Mouse (Mus musculus): ENCODE measurements around the gene Gm11213. TPM values are rescaled to one million over a fixed set of nuclear protein-coding genes. Genes with fewer than 3 reads are reported as not detected.

Gene Gm11213
- total and polyA plus RNA-seq, 2 experiments from 2014 or later = not detected

DNA sequence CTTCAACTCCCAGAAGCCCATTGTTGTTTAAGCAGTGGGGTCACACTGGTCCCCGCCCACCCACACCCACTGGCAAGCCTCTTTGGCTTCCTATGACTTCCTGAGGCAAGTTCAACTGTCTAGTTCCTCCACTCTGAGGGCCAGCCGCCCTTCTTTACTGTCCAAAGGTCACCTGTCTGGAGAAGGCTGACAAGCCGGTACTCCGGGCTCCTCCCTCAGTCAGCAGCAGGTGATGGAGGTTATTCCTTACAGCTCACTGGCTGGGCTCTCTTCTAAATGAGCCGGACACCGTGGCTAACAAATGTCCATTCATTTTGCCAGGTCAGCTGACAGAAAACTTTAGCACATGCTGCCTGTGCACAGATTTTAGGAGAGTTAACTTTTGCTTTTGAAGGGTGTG lies 4.3 kb downstream of the Gm11213 start:
- no peaks in the 10 kb centered on the region for H3K9me3 ChIP-seq (ENCODE audit: low read length)
- no peak overlapping the region for H3K9ac ChIP-seq (replicated peaks; ENCODE audit: low read length)
- 78% methylated on average over 6 of the region's 6 CpGs for WGBS
- TF ChIP-seq CTCF (IDR thresholded peaks at IDR 0.05; ENCODE audit: low read depth) = no peak
- H3K27me3 ChIP-seq (ENCODE audit: insufficient read depth, low read length) = no peaks in the 10 kb centered on the region
- H3K27ac ChIP-seq = no peak overlapping the region
- ATAC-seq (no peak), DNase-seq (ENCODE audit: low spot score) (no peak)
- H3K36me3 ChIP-seq (ENCODE audit: insufficient read depth, low read length) = no peaks in the 10 kb centered on the region
- H3K4me3 ChIP-seq (ENCODE audit: low read length) = no peak overlapping the region
- H3K4me2 ChIP-seq (ENCODE audit: low read depth, low read length) = no peak overlapping the region
- H3K4me1 ChIP-seq (ENCODE audit: insufficient read depth, low read length) = no peaks in the 10 kb centered on the region

DNA sequence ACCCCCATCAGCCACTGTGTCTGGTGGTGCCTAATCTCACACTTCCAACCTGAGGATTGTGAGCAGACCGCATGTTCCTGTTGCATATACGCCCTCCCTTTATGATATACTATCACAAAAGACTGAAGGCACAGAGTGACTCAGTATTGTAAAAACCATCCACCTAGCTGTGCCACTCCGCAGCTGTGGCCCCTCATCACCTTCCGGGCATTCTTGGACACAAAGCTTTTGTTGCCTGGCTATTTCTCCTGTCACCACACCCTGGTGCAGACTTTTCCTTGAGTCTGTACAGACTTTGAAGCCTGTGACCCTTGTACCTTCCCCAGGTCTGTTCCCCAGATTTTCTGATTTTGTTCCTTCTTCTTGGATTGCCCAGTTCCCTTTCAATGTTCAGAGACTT lies 9.1 kb downstream of the Gm11213 start:
- Histone ChIP-seq H3K36me3 (ENCODE audit: insufficient read depth, low read length) (no peaks in the 10 kb centered on the region), H3K9me3 (ENCODE audit: low read length) (no peaks in the 10 kb centered on the region), H3K9ac (replicated peaks; ENCODE audit: low read length) (no peak overlapping the region), H3K27me3 (ENCODE audit: insufficient read depth, low read length) (no peaks in the 10 kb centered on the region), H3K4me1 (ENCODE audit: insufficient read depth, low read length) (no peaks in the 10 kb centered on the region), H3K4me3 (ENCODE audit: low read length) (no peak overlapping the region), H3K4me2 (ENCODE audit: low read depth, low read length) (no peak overlapping the region), H3K27ac (no peak overlapping the region)
- WGBS = 96% methylated on average over 4 of the region's 4 CpGs
- DNase-seq (ENCODE audit: low spot score) (no peak), ATAC-seq (no peak)
- TF ChIP-seq CTCF (IDR thresholded peaks at IDR 0.05; ENCODE audit: low read depth) = no peak

DNA sequence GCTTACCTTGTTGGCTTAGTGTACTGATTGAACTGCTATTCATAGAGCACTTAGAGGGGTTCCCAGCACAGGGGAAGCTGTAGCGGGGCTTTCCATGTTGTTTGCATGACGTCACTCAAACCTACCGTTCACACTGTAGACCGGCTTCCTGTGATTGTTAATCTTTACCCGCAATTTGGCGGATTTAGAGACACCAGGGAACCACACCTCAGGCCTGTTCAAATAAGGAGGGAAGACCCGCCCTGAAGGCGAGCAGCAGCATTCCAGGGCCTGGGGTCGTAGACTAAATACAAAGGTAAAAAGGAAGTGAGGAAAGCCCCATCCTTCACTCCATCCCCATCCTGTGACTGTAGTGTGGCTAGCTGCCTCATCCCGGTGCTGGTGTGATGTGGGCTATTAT lies 9.8 kb downstream of the Gm11213 start:
- H3K4me1 ChIP-seq (ENCODE audit: insufficient read depth, low read length) = no peaks in the 10 kb centered on the region
- DNase-seq (ENCODE audit: low spot score) (no peak), ATAC-seq (no peak)
- WGBS = 81% methylated on average over 10 of the region's 10 CpGs
- no peak overlapping the region for H3K4me3 ChIP-seq (ENCODE audit: low read length)
- no peaks in the 10 kb centered on the region for H3K9me3 ChIP-seq (ENCODE audit: low read length)
- no peak overlapping the region for H3K27ac ChIP-seq
- no peaks in the 10 kb centered on the region for H3K27me3 ChIP-seq (ENCODE audit: insufficient read depth, low read length)
- TF ChIP-seq CTCF (IDR thresholded peaks at IDR 0.05; ENCODE audit: low read depth) = no peak
- H3K36me3 ChIP-seq (ENCODE audit: insufficient read depth, low read length) = no peaks in the 10 kb centered on the region
- H3K4me2 ChIP-seq (ENCODE audit: low read depth, low read length) = no peak overlapping the region
- no peak overlapping the region for H3K9ac ChIP-seq (replicated peaks; ENCODE audit: low read length)

DNA sequence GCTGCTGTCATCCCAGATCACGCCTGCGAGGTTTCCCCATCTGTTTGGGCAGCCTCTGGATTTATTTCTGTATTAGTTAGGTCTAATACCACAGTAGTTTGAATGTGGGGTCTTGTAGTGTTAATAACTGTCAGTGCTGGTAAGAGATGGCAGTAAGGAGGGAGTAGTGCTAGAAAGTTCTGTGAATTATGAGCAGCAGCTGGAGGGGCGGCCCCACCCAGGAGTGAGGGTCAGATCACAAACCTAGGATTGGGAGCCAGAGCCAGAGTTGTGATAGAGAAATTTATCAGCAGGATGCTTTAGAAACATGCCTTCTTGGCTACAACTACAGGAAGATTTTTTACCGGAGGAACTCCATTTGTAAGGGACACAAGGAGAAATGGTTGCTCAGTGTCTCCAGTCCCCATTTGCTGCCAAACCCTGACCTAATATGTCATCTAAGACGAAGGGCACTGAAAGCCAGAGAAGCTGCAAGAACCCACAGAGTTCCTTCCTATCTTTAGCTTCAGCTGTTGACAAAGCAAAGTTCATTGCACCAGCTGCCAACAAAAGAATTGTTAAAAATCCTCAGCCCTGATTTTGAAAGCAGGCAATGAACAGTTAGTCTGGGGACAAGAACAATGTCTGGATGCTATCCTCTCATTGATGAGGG lies 10.5 kb downstream of the Gm11213 start:
- Histone ChIP-seq H3K9ac (replicated peaks; ENCODE audit: low read length) (no peak overlapping the region), H3K36me3 (ENCODE audit: insufficient read depth, low read length) (no peaks in the 10 kb centered on the region), H3K4me2 (ENCODE audit: low read depth, low read length) (no peak overlapping the region), H3K27me3 (ENCODE audit: insufficient read depth, low read length) (no peaks in the 10 kb centered on the region), H3K4me3 (ENCODE audit: low read length) (no peak overlapping the region), H3K27ac (no peak overlapping the region), H3K4me1 (ENCODE audit: insufficient read depth, low read length) (no peaks in the 10 kb centered on the region), H3K9me3 (ENCODE audit: low read length) (no peaks in the 10 kb centered on the region)
- no peak for TF ChIP-seq CTCF (IDR thresholded peaks at IDR 0.05; ENCODE audit: low read depth)
- no peak for ATAC-seq
- DNase-seq (ENCODE audit: low spot score) = no peak
- 65% methylated on average over 5 of the region's 5 CpGs for WGBS

DNA sequence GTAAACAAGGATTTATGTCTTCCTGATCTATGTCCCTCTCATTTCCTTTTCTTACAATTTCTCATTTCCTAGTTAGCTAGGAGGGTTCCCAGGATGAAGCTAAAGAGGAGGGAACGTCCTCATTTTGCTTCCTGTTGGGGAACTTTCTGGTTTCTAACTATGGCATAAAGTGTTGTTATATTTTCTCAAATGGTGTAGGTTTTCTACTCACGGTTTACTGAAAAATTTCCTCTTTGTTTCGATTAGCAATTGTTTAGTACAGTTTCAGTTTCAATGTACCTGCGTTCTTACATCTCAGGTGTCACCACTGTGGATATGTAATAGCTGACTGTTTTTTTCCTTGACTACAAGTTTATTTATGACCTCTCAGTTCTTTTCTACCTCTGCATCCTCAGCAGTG lies 14.5 kb downstream of the Gm11213 start:
- Histone ChIP-seq H3K27me3 (ENCODE audit: insufficient read depth, low read length) (no peaks in the 10 kb centered on the region), H3K27ac (no peak overlapping the region), H3K4me1 (ENCODE audit: insufficient read depth, low read length) (no peaks in the 10 kb centered on the region), H3K9me3 (ENCODE audit: low read length) (no peaks in the 10 kb centered on the region), H3K36me3 (ENCODE audit: insufficient read depth, low read length) (no peaks in the 10 kb centered on the region), H3K9ac (replicated peaks; ENCODE audit: low read length) (no peak overlapping the region), H3K4me2 (ENCODE audit: low read depth, low read length) (no peak overlapping the region), H3K4me3 (ENCODE audit: low read length) (no peak overlapping the region)
- ATAC-seq (no peak), DNase-seq (ENCODE audit: low spot score) (no peak)
- no peak for TF ChIP-seq CTCF (IDR thresholded peaks at IDR 0.05; ENCODE audit: low read depth)
- whole genome bisulfite sequencing = 87% methylated on average over 4 of the region's 4 CpGs

DNA sequence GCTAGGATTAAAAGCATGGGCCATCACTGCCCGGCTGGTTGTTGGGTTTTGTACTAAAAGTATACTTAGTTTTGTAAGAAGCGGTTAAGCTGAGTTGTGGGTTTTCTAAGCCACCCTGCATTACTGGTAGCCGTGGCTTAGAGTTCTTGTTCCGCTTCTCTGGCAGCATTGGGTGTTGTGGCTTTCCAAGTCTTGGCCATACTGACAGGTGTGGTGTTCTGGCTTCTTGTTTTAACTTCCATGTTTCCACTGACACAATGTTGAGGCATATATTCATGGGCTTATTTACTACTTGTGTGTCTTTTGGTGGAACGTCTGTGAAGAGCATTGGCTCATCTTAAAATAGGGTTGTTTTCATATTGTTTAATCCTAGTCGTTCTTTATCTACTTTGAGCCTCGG lies 15.1 kb downstream of the Gm11213 start:
- DNase-seq (ENCODE audit: low spot score) (no peak), ATAC-seq (no peak)
- Histone ChIP-seq H3K36me3 (ENCODE audit: insufficient read depth, low read length) (no peaks in the 10 kb centered on the region), H3K4me3 (ENCODE audit: low read length) (no peak overlapping the region), H3K4me2 (ENCODE audit: low read depth, low read length) (no peak overlapping the region), H3K27ac (no peak overlapping the region), H3K27me3 (ENCODE audit: insufficient read depth, low read length) (no peaks in the 10 kb centered on the region), H3K9ac (replicated peaks; ENCODE audit: low read length) (no peak overlapping the region), H3K4me1 (ENCODE audit: insufficient read depth, low read length) (no peaks in the 10 kb centered on the region), H3K9me3 (ENCODE audit: low read length) (no peaks in the 10 kb centered on the region)
- 93% methylated on average over 7 of the region's 7 CpGs for WGBS
- no peak for TF ChIP-seq CTCF (IDR thresholded peaks at IDR 0.05; ENCODE audit: low read depth)

DNA sequence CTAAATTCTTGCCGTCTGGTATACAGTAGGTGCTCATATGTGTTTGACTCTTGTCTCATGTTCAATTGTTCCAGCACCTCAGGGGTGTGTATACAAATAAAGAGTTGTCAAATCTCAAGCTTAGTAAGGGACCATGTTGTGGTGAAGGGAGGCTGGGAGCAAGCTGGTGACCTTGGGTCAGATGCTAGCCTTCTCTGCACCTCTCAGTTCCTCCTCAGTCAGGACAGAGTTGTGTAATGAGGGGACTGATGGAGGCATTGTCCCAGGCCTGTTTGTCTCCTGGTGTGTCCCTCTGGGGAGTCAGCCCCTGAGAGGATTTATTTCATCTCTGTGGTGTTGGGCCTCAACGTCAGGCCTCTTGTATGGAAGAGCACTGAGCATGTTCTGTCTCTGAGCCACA lies 18.8 kb downstream of the Gm11213 start:
- H3K9ac ChIP-seq (replicated peaks; ENCODE audit: low read length) = no peak overlapping the region
- 73% methylated on average over 2 of the region's 2 CpGs for WGBS
- no peak for ATAC-seq

More for the DNA sequence above, 18.8 kb downstream of the Gm11213 start:
- no peak for TF ChIP-seq CTCF (IDR thresholded peaks at IDR 0.05; ENCODE audit: low read depth)
- no peak overlapping the region for H3K27ac ChIP-seq
- no peaks in the 10 kb centered on the region for H3K9me3 ChIP-seq (ENCODE audit: low read length)
- H3K27me3 ChIP-seq (ENCODE audit: insufficient read depth, low read length) = no peaks in the 10 kb centered on the region
- H3K4me1 ChIP-seq (ENCODE audit: insufficient read depth, low read length) = no peaks in the 10 kb centered on the region
- DNase-seq (ENCODE audit: low spot score) = no peak
- H3K4me3 ChIP-seq (ENCODE audit: low read length) = no peak overlapping the region
- H3K4me2 ChIP-seq (ENCODE audit: low read depth, low read length) = no peak overlapping the region
- no peaks in the 10 kb centered on the region for H3K36me3 ChIP-seq (ENCODE audit: insufficient read depth, low read length)
